Mouse (Mus musculus) adrenal gland, postnatal 4 days (tissue): ENCODE results near the gene Nip7. TPM values are rescaled to one million over a fixed set of nuclear protein-coding genes. Genes with fewer than 3 reads are reported as not detected.

Source experiments
- microRNA-seq: library from miRNA; unstranded; fragments of <30 nt; microRNA quantifications from one replicate; pipeline ENCODE4 v1.2.0, GENCODE M21; 2021
- total RNA-seq, 2 experiments: library from RNA; stranded (reverse); gene quantifications; 2 replicates each; pipeline ENCODE4 v1.2.3; 2021

The Nip7 gene
- total RNA-seq, 2 experiments from 2014 or later, result 57.7 to 60.0 TPM

Small RNA genes lying within 50 kb of the gene (microRNA-seq; reads per million reads assigned to microRNA genes)
- 3.7 reads per million, percentile 10 among the genes with 10 or more reads in this experiment for gene Mir7075

Other genes with a start within 250 kb of the Nip7 start
- gene Has3, start 186.6 kb upstream of the Nip7 start, total RNA-seq, result 1 to 10 TPM; 1.1 to 1.3 TPM
- 10 to 100 TPM; 45.1 to 47.0 TPM for gene Utp4, start 163.2 kb upstream of the Nip7 start, total RNA-seq
- gene Sntb2, start 121.1 kb upstream of the Nip7 start, total RNA-seq, result 10 to 100 TPM; 37.2 to 39.0 TPM
- 10 to 100 TPM; 69.6 to 72.7 TPM for gene Vps4a, start 25.7 kb upstream of the Nip7 start, total RNA-seq
- 10 to 100 TPM; 33.5 to 38.3 TPM for gene Pdf, start 8.3 kb upstream of the Nip7 start, total RNA-seq
- gene Cog8, start 188 bp upstream of the Nip7 start, total RNA-seq, result 10 to 100 TPM; 32.4 to 37.4 TPM
- gene Tmed6, start 8.8 kb downstream of the Nip7 start, total RNA-seq, result 1 to 10 TPM in 1 of 2 experiments, not detected in 1; 8.2 TPM
- gene Terf2, start 39.7 kb downstream of the Nip7 start, total RNA-seq, result 10 to 100 TPM; 35.7 to 38.4 TPM
- gene Cyb5b, start 93.8 kb downstream of the Nip7 start, total RNA-seq, result 100 to 1,000 TPM; 297 to 305 TPM
- 100 to 1,000 TPM; 154 to 167 TPM for gene Nfat5, start 236.6 kb downstream of the Nip7 start, total RNA-seq